Mouse (Mus musculus) heart, adult 2 months (tissue): ENCODE measurements around the gene Foxi1. TPM values are rescaled to one million over a fixed set of nuclear protein-coding genes. Genes with fewer than 3 reads are reported as not detected.

Experiments
- DNase-seq, 2 experiments: peaks; one replicate each; pipeline ENCODE4 v3.0.0; 2021
- H3K27ac ChIP-seq: fragments of 200-600 bp; 2 replicates; pipeline ENCODE4 v1.8.1; 2022
- H3K27me3 ChIP-seq: fragments of 200-500 bp; 2 replicates; pipeline ENCODE4 v1.6.1; 2012; ENCODE audit warnings: mild to moderate bottlenecking, low read length, inconsistent platforms, mixed read lengths; ENCODE audit not compliant: control insufficient read depth, insufficient read depth
- H3K36me3 ChIP-seq: fragments of 200-500 bp; 2 replicates; pipeline ENCODE4 v1.6.1; 2012; ENCODE audit warnings: low read length, inconsistent platforms; ENCODE audit not compliant: control insufficient read depth, insufficient read depth
- H3K4me1 ChIP-seq: fragments of 200-500 bp; 2 replicates; pipeline ENCODE4 v1.6.1; 2011; ENCODE audit warnings: low read length; ENCODE audit not compliant: control insufficient read depth, insufficient read depth
- H3K4me3 ChIP-seq: fragments of 200-600 bp; 2 replicates; pipeline ENCODE4 v1.8.1; 2022
- H3K79me2 ChIP-seq: fragments of 200-500 bp; replicated peaks from 2 replicates; pipeline ENCODE4 v1.6.1; 2012; ENCODE audit warnings: mild to moderate bottlenecking, inconsistent platforms, low read length, moderate library complexity, mixed read lengths; ENCODE audit not compliant: control insufficient read depth, insufficient read depth
- H3K9ac ChIP-seq: fragments of 200-500 bp; 2 replicates; pipeline ENCODE4 v1.6.1; 2012; ENCODE audit warnings: low read depth, mild to moderate bottlenecking, control low read depth, inconsistent platforms, low read length, mixed read lengths
- CTCF ChIP-seq: fragments of 200-600 bp; IDR thresholded peaks from 2 replicates; pipeline ENCODE4 v1.8.1; 2022; ENCODE audit warnings: antibody characterized with exemption, mild to moderate bottlenecking, moderate library complexity
- EP300 ChIP-seq: fragments of 200-500 bp; IDR thresholded peaks from 2 replicates; pipeline ENCODE4 v1.6.1; 2011; ENCODE audit warnings: low read depth, low read length, control low read depth; ENCODE audit not compliant: insufficient read depth
- POLR2A ChIP-seq: fragments of 200-500 bp; IDR thresholded peaks from 2 replicates; pipeline ENCODE4 v1.6.1; 2011; ENCODE audit warnings: mild to moderate bottlenecking, low read depth, low read length, control low read depth; ENCODE audit not compliant: insufficient read depth
- WGBS: fragments of 180-500 bp; shearing (Covaris S2); methylation state at CpG from one replicate; pipeline ENCODE4 v1.1.7; 2018; 5-methylcytosine and 5-hydroxymethylcytosine counted together
- intact Hi-C: fragments of 180-260 bp; cut with DNase I; formaldehyde crosslinking; loops from one replicate; pipeline ENCODE4 v1.15.1; 2025
- polyA plus RNA-seq: library from polyadenylated mRNA; depleted of rRNA; stranded (reverse); fragments of >200 nt; gene quantifications from 2 replicates; pipeline ENCODE4 v1.2.3, GENCODE M21; 2012; rRNA removed
- total RNA-seq, 2 experiments: library from RNA; stranded (reverse); gene quantifications; 2 replicates each; pipeline ENCODE4 v1.2.3; 2021

Foxi1 gene
- total and polyA plus RNA-seq, 3 experiments: not detected

GRCm38 (mm10) chr11:34171221-34171620 is 36.7 kb downstream of the Foxi1 start:
- WGBS: 81% methylated on average over 1 of the region's 1 CpGs
- Histone ChIP-seq H3K9ac (no peak overlapping the region), H3K79me2 (no peaks in the 10 kb centered on the region), H3K27ac (no peak overlapping the region), H3K4me3 (no peak overlapping the region), H3K27me3 (no peaks in the 10 kb centered on the region), H3K36me3 (no peaks in the 10 kb centered on the region), H3K4me1 (peaks cover 5% of the 10 kb centered on the region)
- intact Hi-C loops: no loop called here
- DNase-seq: no peak
- TF ChIP-seq CTCF: no peak
- TF ChIP-seq POLR2A: no peak

- no peak overlapping the region for H3K4me3 ChIP-seq
- peak overlapping the region; percentile 60 for H3K27ac ChIP-seq
- peak; percentile 62 to 66 for DNase-seq
- WGBS: 27% methylated on average over 5 of the region's 5 CpGs
- H3K27me3 ChIP-seq: no peaks in the 10 kb centered on the region
- H3K36me3 ChIP-seq: no peaks in the 10 kb centered on the region
- H3K4me1 ChIP-seq: peaks cover 5% of the 10 kb centered on the region
- H3K79me2 ChIP-seq: no peaks in the 10 kb centered on the region
- H3K9ac ChIP-seq: no peak overlapping the region
- intact Hi-C loops: no loop called here
- TF ChIP-seq EP300 (no peak), CTCF (no peak), POLR2A (no peak)
Observed at GRCm38 (mm10) chr11:34169464-34169894, 38.4 kb downstream of the Foxi1 start.

- peaks cover 5% of the 10 kb centered on the region for H3K4me1 ChIP-seq
- H3K36me3 ChIP-seq: no peaks in the 10 kb centered on the region
- no peaks in the 10 kb centered on the region for H3K27me3 ChIP-seq
- 68% methylated on average over 4 of the region's 4 CpGs for WGBS
- H3K27ac ChIP-seq: no peak overlapping the region
- H3K4me3 ChIP-seq: no peak overlapping the region
- no peak for DNase-seq
- H3K79me2 ChIP-seq: no peaks in the 10 kb centered on the region
- TF ChIP-seq POLR2A: no peak
- intact Hi-C loops: no loop called here
- H3K9ac ChIP-seq: no peak overlapping the region
Observed at GRCm38 (mm10) chr11:34166392-34166791, 41.5 kb downstream of the Foxi1 start.

- DNase-seq: no peak
- H3K27ac ChIP-seq: no peak overlapping the region
- H3K9ac ChIP-seq: no peak overlapping the region
- H3K36me3 ChIP-seq: no peaks in the 10 kb centered on the region
- no peaks in the 10 kb centered on the region for H3K79me2 ChIP-seq
- peaks cover 5% of the 10 kb centered on the region for H3K4me1 ChIP-seq
- WGBS: 97% methylated on average over 11 of the region's 11 CpGs
- H3K27me3 ChIP-seq: no peaks in the 10 kb centered on the region
- TF ChIP-seq POLR2A (no peak), EP300 (no peak), CTCF (no peak)
- no peak overlapping the region for H3K4me3 ChIP-seq
- intact Hi-C loops: no loop called here
Observed at GRCm38 (mm10) chr11:34165278-34165677, 42.6 kb downstream of the Foxi1 start.

- no peak overlapping the region for H3K4me3 ChIP-seq
- H3K27ac ChIP-seq: no peak overlapping the region
- intact Hi-C loops: no loop called here
- H3K4me1 ChIP-seq: no peaks in the 10 kb centered on the region
- H3K79me2 ChIP-seq: no peaks in the 10 kb centered on the region
- DNase-seq: no peak
- H3K9ac ChIP-seq: no peak overlapping the region
- no peaks in the 10 kb centered on the region for H3K36me3 ChIP-seq
- no peaks in the 10 kb centered on the region for H3K27me3 ChIP-seq
- 82% methylated on average over 9 of the region's 9 CpGs for WGBS
- TF ChIP-seq CTCF (no peak), EP300 (no peak), POLR2A (no peak)
Observed at GRCm38 (mm10) chr11:34158916-34159315, 49.0 kb downstream of the Foxi1 start.

GRCm38 (mm10) chr11:34155235-34155634 is 52.7 kb downstream of the Foxi1 start:
- H3K4me1 ChIP-seq: no peaks in the 10 kb centered on the region
- DNase-seq: no peak
- whole genome bisulfite sequencing: 78% methylated on average over 7 of the region's 7 CpGs
- H3K9ac ChIP-seq: no peak overlapping the region
- no peak overlapping the region for H3K4me3 ChIP-seq
- H3K36me3 ChIP-seq: no peaks in the 10 kb centered on the region
- H3K27ac ChIP-seq: no peak overlapping the region
- no peaks in the 10 kb centered on the region for H3K27me3 ChIP-seq
- TF ChIP-seq EP300 (no peak), CTCF (no peak), POLR2A (no peak)
- no peaks in the 10 kb centered on the region for H3K79me2 ChIP-seq
- intact Hi-C loops: no loop called here

Other genes with a start within 250 kb of the Foxi1 start
- 1 to 10 TPM; 1.0 to 1.1 TPM for gene Kcnmb1, start 245.1 kb downstream of the Foxi1 start, total RNA-seq
- gene Kcnmb1, start 245.1 kb downstream of the Foxi1 start, polyA plus RNA-seq: 2.1 and 3.2 TPM in 2 replicates
- gene Kcnip1, start 214.9 kb downstream of the Foxi1 start, total RNA-seq: under 1 TPM in 1 of 2 experiments, not detected in 1; 0.11 TPM
- 0.18 and 0.20 TPM in 2 replicates for gene Kcnip1, start 214.9 kb downstream of the Foxi1 start, polyA plus RNA-seq
- 1 to 10 TPM; 1.6 to 1.7 TPM for gene Lcp2, start 161.2 kb downstream of the Foxi1 start, total RNA-seq
- 1.3 and 1.8 TPM in 2 replicates for gene Lcp2, start 161.2 kb downstream of the Foxi1 start, polyA plus RNA-seq
- not detected for gene 4930469K13Rik, start 109.5 kb downstream of the Foxi1 start, total RNA-seq
- gene 4930469K13Rik, start 109.5 kb downstream of the Foxi1 start, polyA plus RNA-seq: not detected in 2 replicates
- not detected for gene Fam196b, start 106.7 kb upstream of the Foxi1 start, total RNA-seq
- 0.06 TPM in 2 replicates for gene Fam196b, start 106.7 kb upstream of the Foxi1 start, polyA plus RNA-seq